Mouse (Mus musculus) subcutaneous adipose tissue, adult 2 months (tissue): ENCODE data around the gene Fbxl16. TPM values are rescaled to one million over a fixed set of nuclear protein-coding genes. Genes with fewer than 3 reads are reported as not detected.

Experiments used
- polyA plus RNA-seq: library from polyadenylated mRNA; depleted of rRNA; stranded (reverse); fragments of >200 nt; gene quantifications from 2 replicates; pipeline ENCODE4 v1.2.3, GENCODE M21; 2012; ENCODE audit warnings: low replicate concordance; rRNA removed

Fbxl16 gene
- 1.3 and 10.1 TPM in 2 replicates for polyA plus RNA-seq

DNA sequence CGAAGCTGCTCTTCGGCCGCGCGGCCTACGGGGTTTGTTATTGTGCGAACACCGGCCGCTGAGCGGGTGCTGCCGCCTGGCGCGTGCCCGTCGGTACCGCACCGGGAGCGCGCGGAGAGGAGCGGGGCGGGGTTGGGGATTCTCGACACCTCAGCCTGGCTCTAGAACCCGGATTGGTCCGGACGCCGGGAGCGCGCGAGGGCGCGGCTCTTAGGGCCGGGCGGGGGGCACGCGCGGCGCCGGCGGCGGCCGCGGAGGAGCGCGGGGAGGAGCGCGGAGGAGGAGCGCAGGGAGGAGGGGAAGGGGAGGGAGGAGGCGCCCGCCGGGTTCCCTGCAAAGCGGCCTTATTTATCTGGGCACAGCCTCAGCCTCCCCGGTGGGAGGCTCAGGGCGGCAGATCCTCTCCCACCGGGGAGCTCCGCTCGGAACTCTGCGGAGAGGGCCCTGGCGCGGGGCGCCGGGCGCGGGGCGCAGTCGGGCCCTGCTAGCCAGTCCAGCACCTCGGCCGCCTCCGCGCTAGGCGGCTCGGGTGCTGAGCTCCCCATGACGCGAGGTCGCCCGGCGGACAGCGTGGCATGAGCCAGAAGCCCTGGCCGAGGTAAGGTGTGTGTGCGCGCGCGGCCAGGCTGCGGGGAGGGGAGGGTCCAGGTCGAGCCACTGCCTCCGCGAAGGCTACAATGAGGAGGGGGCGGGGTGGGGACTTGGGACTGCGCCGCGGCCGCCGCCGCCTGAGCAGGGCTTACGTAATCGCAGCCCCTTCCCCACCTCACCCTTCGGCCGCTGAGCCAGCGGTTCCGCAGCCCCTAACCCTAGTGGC, at the start of gene Fbxl16:
TSS of gene Fbxl16 (plus strand) at position 297 of the 817 bp plus-strand sequence.

GRCm38 (mm10) chr17:25773549-25774120, 35.2 kb upstream of the Fbxl16 start, which contains the start of gene Narfl:
Gene Narfl, plus strand, starts transcription at chr17:25773776.

GRCm38 (mm10) chr17:25785281-25785745, 23.6 kb upstream of the Fbxl16 start, which contains the start of gene Haghl:
Gene Haghl, minus strand, starts transcription at chr17:25785673.

DNA sequence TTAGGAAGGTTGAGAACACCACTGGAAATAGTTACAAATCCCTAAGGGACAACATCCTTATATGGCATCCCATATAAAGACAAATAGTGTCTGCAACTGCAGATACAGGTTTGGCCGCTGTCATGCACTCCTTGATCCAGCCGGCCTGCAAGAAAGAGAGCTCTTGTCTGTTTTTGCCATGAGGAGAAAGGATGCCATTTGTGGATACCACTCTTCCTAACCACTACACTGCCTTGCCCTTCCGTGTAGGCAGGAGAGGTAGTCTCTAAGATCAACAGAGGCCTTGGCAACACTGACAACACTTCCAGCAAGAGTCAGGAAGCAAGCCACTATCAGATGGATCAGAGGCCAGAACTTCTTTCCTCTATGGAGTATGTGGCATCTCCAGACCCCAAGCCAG, 22.6 kb upstream of the Fbxl16 start, which contains the start of gene Ccdc78:
TSS of gene Ccdc78 (plus strand) at position 301 of the 400 bp plus-strand sequence.

DNA sequence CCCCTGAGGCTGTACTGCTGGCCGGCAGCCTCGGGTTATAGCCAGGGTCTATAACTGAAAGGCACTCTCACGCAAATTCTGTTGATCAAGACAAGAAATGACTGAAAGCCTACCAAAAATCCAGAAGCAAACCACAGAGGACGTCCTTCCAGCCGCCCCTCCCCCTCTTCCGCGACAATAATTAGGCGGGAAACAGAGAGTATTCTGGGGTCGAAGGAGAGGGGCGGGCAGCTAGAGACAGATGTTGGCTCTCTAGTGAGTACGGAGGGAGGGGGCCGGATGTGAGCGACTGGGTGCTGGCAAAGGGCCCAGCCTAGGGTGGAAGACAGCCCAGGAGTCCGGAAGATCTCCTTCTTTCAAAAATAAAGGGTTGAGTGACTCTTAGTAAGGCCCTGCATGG, 16.3 kb upstream of the Fbxl16 start, which contains the start of gene Fam173a:
TSS of gene Fam173a (minus strand) at position 287 of the 400 bp plus-strand sequence.

DNA sequence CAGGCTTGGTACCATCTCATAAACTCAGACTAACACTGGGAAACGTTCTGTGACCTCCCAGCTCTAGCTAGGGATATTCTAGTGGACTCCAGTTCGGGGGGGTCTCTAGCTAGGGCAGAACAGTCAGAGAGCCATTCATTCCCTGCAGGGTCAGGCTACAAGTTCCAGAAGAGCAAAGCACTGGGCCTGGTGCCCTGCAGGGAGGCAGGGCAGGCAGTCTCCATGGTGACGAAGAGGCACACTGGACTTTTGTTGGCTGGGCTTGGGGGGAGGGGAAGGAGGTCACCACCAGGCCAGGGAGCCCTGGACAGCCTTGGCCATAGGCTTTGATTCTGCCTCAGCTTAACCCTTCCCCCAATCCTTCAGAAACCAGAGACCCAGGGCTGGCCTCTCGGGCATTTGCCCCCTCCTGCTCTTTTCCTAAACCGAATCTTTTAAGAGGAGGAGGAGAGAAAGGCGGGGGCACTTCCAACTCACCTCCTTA, 13.2 kb upstream of the Fbxl16 start, which contains the start of gene AC134908.4:
TSS of gene AC134908.4 (minus strand) at position 51 of the 484 bp plus-strand sequence.

DNA sequence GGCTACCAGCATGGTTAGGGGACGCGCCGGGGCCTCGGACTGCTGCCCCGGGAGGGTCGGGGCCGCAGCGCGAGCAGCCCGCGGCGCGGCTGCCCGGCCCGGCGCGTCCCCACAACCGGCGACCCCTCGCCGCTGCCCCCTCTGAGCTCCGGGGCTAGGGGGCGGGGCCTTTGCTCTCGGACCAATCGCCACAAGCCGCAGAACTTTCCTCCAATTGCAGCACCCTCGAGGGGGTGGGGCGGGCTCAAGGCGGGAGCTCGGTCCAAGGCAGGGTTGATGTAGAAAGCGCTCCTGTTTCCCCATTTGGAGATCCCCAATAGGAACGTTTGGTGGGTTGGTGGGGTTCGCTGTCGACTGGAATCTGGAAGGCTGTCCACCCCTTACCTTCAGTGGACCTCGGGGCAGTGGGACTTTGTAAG, 11.9 kb upstream of the Fbxl16 start, which contains the start of gene Metrn:
TSS of gene Metrn (minus strand) at position 186 of the 419 bp plus-strand sequence.

DNA sequence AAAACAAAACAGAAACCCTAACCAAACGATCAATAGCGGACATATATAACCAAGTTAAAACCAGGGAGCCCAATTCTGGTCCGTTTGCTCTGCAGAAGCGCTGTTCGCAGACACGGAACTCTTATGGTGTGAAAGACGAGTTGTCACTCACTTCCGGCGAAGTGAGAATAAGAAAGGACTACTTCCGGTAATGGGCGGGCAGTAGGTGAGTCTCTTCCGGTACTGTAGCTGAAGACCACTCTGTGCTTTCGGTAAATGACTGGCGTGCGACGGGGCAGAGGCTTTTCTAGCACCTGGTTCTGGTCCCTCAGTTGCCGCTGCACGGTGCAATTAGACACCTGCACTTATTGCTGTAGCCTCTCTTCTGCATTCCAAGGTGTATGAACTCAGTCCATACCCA, 14.6 kb downstream of the Fbxl16 start, which contains the start of gene Wdr24:
TSS of gene Wdr24 (plus strand) at position 176 of the 400 bp plus-strand sequence.

GRCm38 (mm10) chr17:25828712-25829557, 20.1 kb downstream of the Fbxl16 start, which contains the start of gene Jmjd8:
Gene Jmjd8, plus strand, starts transcription at chr17:25828867.

GRCm38 (mm10) chr17:25833291-25833663, 24.4 kb downstream of the Fbxl16 start, which contains the start of gene Stub1:
Gene Stub1, minus strand, starts transcription at chr17:25833404.

DNA sequence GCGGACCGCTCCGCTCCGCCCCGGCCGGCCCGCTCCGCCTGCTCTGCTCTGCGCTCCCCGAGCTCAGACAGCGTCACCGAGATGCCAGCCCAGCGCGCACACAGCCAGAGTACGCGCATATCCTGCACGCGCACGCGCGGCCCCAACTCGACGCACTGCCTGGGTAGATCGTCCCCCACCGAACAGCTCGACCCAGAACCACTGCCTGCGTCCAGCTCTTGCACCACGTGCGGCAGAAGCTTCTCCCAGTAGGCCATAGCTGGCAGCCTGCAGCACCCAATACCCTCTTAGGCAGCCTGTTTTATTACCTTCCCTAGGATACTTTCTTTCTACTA, 28.2 kb downstream of the Fbxl16 start, which contains the start of gene Rhbdl1:
TSS of gene Rhbdl1 (minus strand) at position 220 of the 335 bp plus-strand sequence.

DNA sequence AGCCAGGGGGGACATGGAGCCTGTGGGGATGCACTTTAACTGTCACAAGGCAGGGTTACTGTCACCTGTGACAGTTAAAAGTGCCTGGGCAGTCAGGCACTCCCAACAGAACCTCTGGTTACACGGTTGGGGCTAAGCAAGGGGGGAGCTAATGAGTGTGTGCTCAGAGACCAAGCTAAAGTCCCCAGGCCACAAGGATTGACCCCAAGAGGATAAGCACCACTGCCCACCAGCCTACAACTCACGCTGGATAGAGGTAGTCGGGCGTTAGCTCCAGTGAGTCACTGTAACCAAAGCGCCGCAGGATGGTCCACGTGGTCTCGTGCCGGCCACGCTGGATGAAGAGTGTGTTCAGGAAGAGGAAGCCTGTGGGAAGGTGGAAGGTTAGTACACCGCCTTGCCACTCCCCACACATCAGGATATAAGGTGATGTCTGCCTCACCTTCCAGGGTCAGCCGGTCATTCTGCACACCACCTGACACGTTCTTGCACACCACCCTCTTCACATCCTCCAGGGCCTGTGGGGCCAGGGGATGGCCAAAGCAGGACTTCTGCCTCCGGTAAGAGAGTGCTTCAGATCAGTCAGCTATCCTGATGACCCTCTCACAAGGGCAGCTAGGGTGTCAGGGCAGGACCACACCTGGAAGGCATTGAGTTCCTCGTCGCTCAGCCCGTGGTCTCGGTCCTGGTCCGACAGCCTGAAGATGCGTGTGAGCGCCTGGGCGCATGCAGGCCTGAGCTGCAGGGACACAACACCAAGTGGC, 32.4 kb downstream of the Fbxl16 start, which contains the start of gene Gm20683:
TSS of gene Gm20683 (minus strand) at position 647 of the 764 bp plus-strand sequence.

DNA sequence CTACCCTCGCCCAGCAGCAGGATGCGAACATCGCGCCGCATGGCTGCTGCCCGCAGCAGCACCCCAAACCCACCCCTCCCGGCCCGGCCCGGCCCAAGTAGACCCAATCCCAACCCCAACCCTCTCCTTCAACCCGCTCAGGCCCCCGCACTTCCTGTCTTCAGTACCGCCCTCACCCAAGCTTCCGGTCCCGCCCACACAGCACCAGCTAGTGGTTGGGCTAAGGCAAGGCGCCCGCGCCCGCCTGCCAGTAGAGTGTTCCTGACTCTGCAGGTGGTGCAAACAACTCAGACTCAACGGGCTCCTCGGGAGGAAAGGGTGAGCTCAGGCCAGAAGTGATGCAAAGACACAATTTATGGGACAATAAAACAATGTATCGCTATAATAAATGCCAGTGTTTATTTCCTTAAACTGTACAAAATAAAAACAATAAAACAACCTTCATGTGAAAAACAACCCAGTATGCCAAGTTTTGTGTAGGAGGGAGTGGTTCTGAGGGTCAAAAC, 35.6 kb downstream of the Fbxl16 start, which contains the start of gene Rhot2:
TSS of gene Rhot2 (minus strand) at position 456 of the 506 bp plus-strand sequence.

GRCm38 (mm10) chr17:25860832-25861703, 52.2 kb downstream of the Fbxl16 start, which contains the start of gene Wdr90:
Gene Wdr90, minus strand, starts transcription at chr17:25861501.

DNA sequence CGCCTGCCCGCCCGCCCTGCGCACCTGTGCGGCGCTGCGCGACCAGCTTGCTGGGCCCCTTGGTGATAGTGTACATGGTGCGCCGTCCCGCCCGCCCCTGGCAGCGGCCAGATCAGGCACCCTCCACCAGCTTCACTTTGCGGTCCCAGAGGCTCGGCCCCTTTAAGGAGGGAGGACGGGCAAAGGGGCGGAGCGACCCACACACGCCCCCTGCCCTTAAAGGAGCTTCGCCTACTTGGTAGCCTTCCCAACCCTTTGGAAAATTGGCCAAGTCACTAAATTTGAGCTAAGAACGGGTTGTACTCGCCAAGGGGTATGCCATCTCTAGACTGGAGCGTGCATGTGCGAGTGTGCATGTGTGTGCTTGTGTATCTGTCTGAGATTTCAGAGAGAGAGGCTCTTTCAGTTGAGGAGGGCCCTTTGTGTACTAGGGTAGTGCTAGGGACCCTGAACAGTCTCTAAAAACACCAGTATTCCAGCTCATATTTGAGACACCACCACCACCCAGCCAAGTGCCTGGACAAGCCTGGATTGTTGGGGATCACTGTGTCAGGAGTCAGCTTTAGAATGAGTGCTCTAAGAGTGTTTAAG, 59.8 kb downstream of the Fbxl16 start, which contains the start of gene Mcrip2:
TSS of gene Mcrip2 (minus strand) at position 164 of the 591 bp plus-strand sequence.

